Mouse (Mus musculus): ENCODE measurements around the gene Pttg1. TPM values are rescaled to one million over a fixed set of nuclear protein-coding genes. Genes with fewer than 3 reads are reported as not detected.

Gene Pttg1
- polyA plus RNA-seq, 1 experiment, result 102 TPM

- 91% methylated on average over 9 of the region's 9 CpGs for WGBS
- no peak for DNase-seq
- no peaks in the 10 kb centered on the region for H3K27me3 ChIP-seq (ENCODE audit: control insufficient read depth, insufficient read depth, low read length)
- H3K27ac ChIP-seq (ENCODE audit: insufficient read depth, low read length), result no peak overlapping the region
- H3K4me1 ChIP-seq (ENCODE audit: control insufficient read depth, insufficient read depth, low read length), result no peaks in the 10 kb centered on the region
- H3K4me3 ChIP-seq (replicated peaks; ENCODE audit: insufficient read depth, low read depth, low read length), result no peak overlapping the region
- no peak for TF ChIP-seq CTCF (IDR thresholded peaks at IDR 0.05; ENCODE audit: borderline replicate concordance, insufficient read depth, low read depth, low read length)
- TF ChIP-seq POLR2A (IDR thresholded peaks at IDR 0.05; ENCODE audit: borderline replicate concordance, insufficient read depth, low read length), result no peak
Observed at GRCm38 (mm10) chr11:43425166-43425709, 813 bp downstream of the Pttg1 start.

GRCm38 (mm10) chr11:43424386-43424785, 1.7 kb downstream of the Pttg1 start:
- H3K27ac ChIP-seq (ENCODE audit: insufficient read depth, low read length), result no peak overlapping the region
- TF ChIP-seq CTCF (IDR thresholded peaks at IDR 0.05; ENCODE audit: borderline replicate concordance, insufficient read depth, low read depth, low read length), result no peak
- TF ChIP-seq POLR2A (IDR thresholded peaks at IDR 0.05; ENCODE audit: borderline replicate concordance, insufficient read depth, low read length), result no peak
- DNase-seq, result no peak
- no peaks in the 10 kb centered on the region for H3K27me3 ChIP-seq (ENCODE audit: control insufficient read depth, insufficient read depth, low read length)
- WGBS, result 79% methylated on average over 5 of the region's 5 CpGs
- no peak overlapping the region for H3K4me3 ChIP-seq (replicated peaks; ENCODE audit: insufficient read depth, low read depth, low read length)
- H3K4me1 ChIP-seq (ENCODE audit: control insufficient read depth, insufficient read depth, low read length), result no peaks in the 10 kb centered on the region

GRCm38 (mm10) chr11:43417201-43417600, 8.8 kb downstream of the Pttg1 start:
- Histone ChIP-seq H3K4me1 (ENCODE audit: control insufficient read depth, insufficient read depth, low read length) (no peaks in the 10 kb centered on the region), H3K27me3 (ENCODE audit: control insufficient read depth, insufficient read depth, low read length) (no peaks in the 10 kb centered on the region), H3K4me3 (replicated peaks; ENCODE audit: insufficient read depth, low read depth, low read length) (no peak overlapping the region), H3K27ac (ENCODE audit: insufficient read depth, low read length) (no peak overlapping the region)
- no peak for TF ChIP-seq POLR2A (IDR thresholded peaks at IDR 0.05; ENCODE audit: borderline replicate concordance, insufficient read depth, low read length)
- no peak for TF ChIP-seq CTCF (IDR thresholded peaks at IDR 0.05; ENCODE audit: borderline replicate concordance, insufficient read depth, low read depth, low read length)
- WGBS, result 18% methylated on average over 7 of the region's 7 CpGs
- DNase-seq, result no peak

- H3K4me1 ChIP-seq (ENCODE audit: control insufficient read depth, insufficient read depth, low read length), result no peaks in the 10 kb centered on the region
- peak; percentile 71 to 79 for DNase-seq
- no peak overlapping the region for H3K4me3 ChIP-seq (replicated peaks; ENCODE audit: insufficient read depth, low read depth, low read length)
- no peaks in the 10 kb centered on the region for H3K27me3 ChIP-seq (ENCODE audit: control insufficient read depth, insufficient read depth, low read length)
- peak; percentile 59; the same call in 1 of the 2 replicates for TF ChIP-seq CTCF (IDR thresholded peaks at IDR 0.05; ENCODE audit: borderline replicate concordance, insufficient read depth, low read depth, low read length)
- TF ChIP-seq POLR2A (IDR thresholded peaks at IDR 0.05; ENCODE audit: borderline replicate concordance, insufficient read depth, low read length), result no peak
- WGBS, result 23% methylated on average over 14 of the region's 14 CpGs
- H3K27ac ChIP-seq (ENCODE audit: insufficient read depth, low read length), result no peak overlapping the region
Observed at GRCm38 (mm10) chr11:43412771-43413451, 13.1 kb downstream of the Pttg1 start.

- TF ChIP-seq CTCF (IDR thresholded peaks at IDR 0.05; ENCODE audit: borderline replicate concordance, insufficient read depth, low read depth, low read length) (peak; percentile 66; the same call in 1 of the 2 replicates), POLR2A (IDR thresholded peaks at IDR 0.05; ENCODE audit: borderline replicate concordance, insufficient read depth, low read length) (no peak)
- no peaks in the 10 kb centered on the region for H3K4me1 ChIP-seq (ENCODE audit: control insufficient read depth, insufficient read depth, low read length)
- DNase-seq, result peak; percentile 47 to 68
- WGBS, result 12% methylated on average over 1 of the region's 1 CpGs
- no peak overlapping the region for H3K27ac ChIP-seq (ENCODE audit: insufficient read depth, low read length)
- H3K27me3 ChIP-seq (ENCODE audit: control insufficient read depth, insufficient read depth, low read length), result no peaks in the 10 kb centered on the region
- no peak overlapping the region for H3K4me3 ChIP-seq (replicated peaks; ENCODE audit: insufficient read depth, low read depth, low read length)
Observed at GRCm38 (mm10) chr11:43411413-43411812, 14.6 kb downstream of the Pttg1 start.

- H3K27me3 ChIP-seq (ENCODE audit: control insufficient read depth, insufficient read depth, low read length), result no peaks in the 10 kb centered on the region
- no peak for DNase-seq
- TF ChIP-seq CTCF (IDR thresholded peaks at IDR 0.05; ENCODE audit: borderline replicate concordance, insufficient read depth, low read depth, low read length) (no peak), POLR2A (IDR thresholded peaks at IDR 0.05; ENCODE audit: borderline replicate concordance, insufficient read depth, low read length) (no peak)
- WGBS, result 78% methylated on average over 7 of the region's 7 CpGs
- no peaks in the 10 kb centered on the region for H3K4me1 ChIP-seq (ENCODE audit: control insufficient read depth, insufficient read depth, low read length)
- H3K4me3 ChIP-seq (replicated peaks; ENCODE audit: insufficient read depth, low read depth, low read length), result no peak overlapping the region
- H3K27ac ChIP-seq (ENCODE audit: insufficient read depth, low read length), result no peak overlapping the region
Observed at GRCm38 (mm10) chr11:43410291-43410690, 15.8 kb downstream of the Pttg1 start.

- Histone ChIP-seq H3K4me1 (ENCODE audit: control insufficient read depth, insufficient read depth, low read length) (no peaks in the 10 kb centered on the region), H3K27ac (ENCODE audit: insufficient read depth, low read length) (no peak overlapping the region), H3K4me3 (replicated peaks; ENCODE audit: insufficient read depth, low read depth, low read length) (no peak overlapping the region), H3K27me3 (ENCODE audit: control insufficient read depth, insufficient read depth, low read length) (no peaks in the 10 kb centered on the region)
- no peak for DNase-seq
- TF ChIP-seq CTCF (IDR thresholded peaks at IDR 0.05; ENCODE audit: borderline replicate concordance, insufficient read depth, low read depth, low read length) (no peak), POLR2A (IDR thresholded peaks at IDR 0.05; ENCODE audit: borderline replicate concordance, insufficient read depth, low read length) (no peak)
- 86% methylated on average over 2 of the region's 2 CpGs for WGBS
Observed at GRCm38 (mm10) chr11:43408888-43409287, 17.2 kb downstream of the Pttg1 start.

Data from cerebellum, adult 2 months (tissue).